Mouse (Mus musculus) cortical plate, adult 2 months (tissue): ENCODE measurements around the gene Hes7.

Source experiments
- CTCF ChIP-seq: fragments of 200-500 bp; IDR thresholded peaks from 2 replicates; pipeline ENCODE4 v1.5.1; 2011; ENCODE audit warnings: mild to moderate bottlenecking, control low read depth, low read length; ENCODE audit not compliant: insufficient read depth; ENCODE audit errors: extremely low read depth
- POLR2A ChIP-seq: fragments of 200-500 bp; IDR thresholded peaks from 2 replicates; pipeline ENCODE4 v1.6.1; 2011; ENCODE audit warnings: mild to moderate bottlenecking, low read length, control low read depth; ENCODE audit not compliant: insufficient read depth; ENCODE audit errors: extremely low read depth

DNA sequence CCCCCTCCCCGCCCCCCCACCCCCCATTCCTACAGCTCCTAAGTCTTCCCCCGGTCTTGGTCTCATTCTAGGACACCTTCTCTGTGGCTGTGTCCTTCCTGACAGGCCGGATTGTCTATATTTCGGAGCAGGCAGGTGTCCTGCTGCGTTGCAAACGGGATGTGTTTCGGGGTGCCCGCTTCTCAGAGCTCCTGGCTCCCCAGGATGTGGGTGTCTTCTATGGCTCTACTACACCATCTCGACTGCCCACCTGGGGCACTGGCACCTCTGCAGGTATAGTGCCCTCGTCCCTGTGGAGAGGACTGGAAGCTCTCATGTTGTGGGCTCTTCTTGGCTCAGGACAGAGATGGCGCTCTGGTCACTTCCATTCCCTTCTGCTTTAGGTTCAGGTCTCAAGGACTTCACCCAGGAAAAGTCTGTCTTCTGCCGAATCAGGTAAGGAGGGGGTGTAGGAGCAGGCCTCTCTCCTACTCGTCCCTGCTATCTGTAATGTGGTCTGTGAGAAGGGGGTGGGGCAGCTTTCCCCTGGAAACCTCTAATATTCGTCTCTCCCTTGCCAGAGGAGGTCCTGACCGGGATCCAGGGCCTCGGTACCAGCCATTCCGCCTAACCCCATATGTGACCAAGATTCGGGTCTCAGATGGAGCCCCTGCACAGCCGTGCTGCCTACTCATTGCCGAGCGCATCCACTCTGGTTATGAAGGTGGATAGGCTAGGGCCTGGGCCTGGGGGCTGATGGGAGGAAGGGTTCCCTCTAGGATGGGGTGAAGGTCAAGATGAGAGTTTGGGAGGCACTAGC lies 18.4 kb upstream of the Hes7 start:
- TF ChIP-seq CTCF (no peak), POLR2A (no peak)
